Mouse (Mus musculus) G1E-ER4 (cell line): ENCODE measurements around the gene B230118H07Rik. TPM values are rescaled to one million over a fixed set of nuclear protein-coding genes. Genes with fewer than 3 reads are reported as not detected.

Experiments used
- GATA1 ChIP-seq: IDR thresholded peaks from one replicate; pipeline ENCODE4 v1.8.0; 2012; ENCODE audit warnings: low read length, inconsistent platforms
- polyA plus RNA-seq: library from polyadenylated mRNA; stranded (reverse); fragments of >175 nt; gene quantifications from 2 replicates; pipeline ENCODE4 v1.2.3, GENCODE M21; 2012

The B230118H07Rik gene
- polyA plus RNA-seq, 1 experiment = 1.3 TPM

DNA sequence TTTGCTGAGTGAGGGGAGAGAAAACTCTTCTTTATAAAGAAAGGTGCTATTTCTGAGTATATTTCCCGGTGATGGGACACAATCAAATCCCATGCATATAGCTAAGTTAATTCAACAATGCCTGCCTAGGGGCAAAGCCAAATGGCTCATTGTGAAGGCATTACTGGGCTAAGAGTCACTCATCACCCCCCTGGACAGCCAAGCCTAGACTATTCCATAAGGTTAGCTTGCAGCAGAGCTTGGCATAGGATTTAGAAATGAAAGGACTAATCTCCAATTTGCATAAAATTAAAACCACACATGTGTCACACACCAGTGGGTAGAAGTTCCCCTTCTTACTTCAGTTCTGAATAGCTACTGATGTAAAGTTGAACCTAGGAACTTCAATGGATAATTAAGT is 128.8 kb downstream of the B230118H07Rik start:
- TF ChIP-seq GATA1 = no peak

DNA sequence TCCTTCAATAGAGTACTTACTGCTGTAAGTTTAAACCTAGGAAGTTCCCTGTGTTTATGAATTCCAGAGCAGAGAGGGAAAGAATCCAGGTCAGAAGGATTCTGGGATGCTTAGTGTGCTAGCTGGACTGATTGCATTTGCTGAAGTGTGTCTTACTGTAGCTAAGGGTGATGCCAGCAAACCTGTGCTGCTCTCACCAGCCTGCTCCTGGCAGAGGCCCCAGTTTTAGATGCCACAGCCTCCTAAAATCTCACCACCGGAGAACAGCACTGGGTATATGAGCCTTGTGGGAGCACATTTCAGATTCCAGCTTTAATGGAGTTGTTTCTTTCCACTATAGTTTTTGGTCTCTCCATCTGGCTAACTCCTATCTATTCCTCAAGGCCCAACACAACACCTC is 129.4 kb downstream of the B230118H07Rik start:
- TF ChIP-seq GATA1 = no peak

Other genes starting within 250 kb of the B230118H07Rik start
- gene Rag2, start 24.8 kb downstream of the B230118H07Rik start, polyA plus RNA-seq = not detected in 2 replicates
- not detected in 2 replicates for gene Rag1, start within 50 bp of the B230118H07Rik start, polyA plus RNA-seq
- 2.5 and 2.7 TPM in 2 replicates for gene Traf6, start 28.9 kb upstream of the B230118H07Rik start, polyA plus RNA-seq
- not detected in 2 replicates for gene Prr5l, start 233.5 kb upstream of the B230118H07Rik start, polyA plus RNA-seq
- gene Commd9, start 236.7 kb upstream of the B230118H07Rik start, polyA plus RNA-seq = 15.5 and 54.0 TPM in 2 replicates